Mouse (Mus musculus) G1E (cell line): ENCODE measurements at regions not wholly inside any gene's neighbourhood (a gene's known extent, or its start where the extent isn't known, plus 50 kb on each side); places are given as distances from the start of the nearest gene placed in this dataset.

Experiments used
- ATAC-seq: 2 replicates; pipeline ENCODE4 v1.8.0; 2016; ENCODE audit warnings: mild to moderate bottlenecking; ENCODE audit not compliant: insufficient number of reproducible peaks, poor library complexity, low FRiP score, severe bottlenecking; ENCODE audit errors: extremely low read depth
- DNase-seq: peaks from one replicate; pipeline ENCODE4 v3.0.0; 2012; ENCODE audit warnings: low spot score
- H3K27me3 ChIP-seq: 2 replicates; pipeline ENCODE4 v1.6.1; 2012; ENCODE audit warnings: mild to moderate bottlenecking, low read length, inconsistent platforms; ENCODE audit not compliant: insufficient read depth
- H3K36me3 ChIP-seq: replicated peaks from 2 replicates; pipeline ENCODE3; 2012; ENCODE audit warnings: mild to moderate bottlenecking, inconsistent platforms
- H3K4me1 ChIP-seq: 2 replicates; pipeline ENCODE4 v1.6.1; 2012; ENCODE audit warnings: low read depth, low read length, inconsistent platforms, mixed read lengths; ENCODE audit not compliant: insufficient read depth
- H3K4me3 ChIP-seq: 2 replicates; pipeline ENCODE4 v1.5.1; 2012; ENCODE audit warnings: low read depth, mild to moderate bottlenecking, inconsistent platforms, low read length, moderate library complexity, mixed read lengths
- H3K9me3 ChIP-seq: replicated peaks from 2 replicates; pipeline ENCODE4 v1.6.1; 2012; ENCODE audit warnings: inconsistent platforms
- CTCF ChIP-seq: IDR thresholded peaks from 2 replicates; pipeline ENCODE4 v1.5.1; 2012; ENCODE audit warnings: low read depth, low read length, inconsistent platforms, mixed read lengths
- GATA1 ChIP-seq: IDR thresholded peaks from 2 replicates; pipeline ENCODE4 v1.6.1; 2012; ENCODE audit warnings: borderline replicate concordance, low read length, inconsistent platforms, mixed read lengths
- GATA2 ChIP-seq: IDR thresholded peaks from 2 replicates; pipeline ENCODE4 v1.6.1; 2012; ENCODE audit warnings: low read depth, low read length, inconsistent platforms, borderline replicate concordance
- POLR2AphosphoS5 ChIP-seq: IDR thresholded peaks from 2 replicates; pipeline ENCODE4 v1.6.1; 2012; ENCODE audit warnings: low read depth, low read length, inconsistent platforms; ENCODE audit not compliant: insufficient replicate concordance
- TAL1 ChIP-seq: conservative IDR thresholded peaks from 2 replicates; pipeline ENCODE4 v1.6.1; 2012; ENCODE audit warnings: low read depth, low read length, inconsistent platforms, mixed read lengths

DNA sequence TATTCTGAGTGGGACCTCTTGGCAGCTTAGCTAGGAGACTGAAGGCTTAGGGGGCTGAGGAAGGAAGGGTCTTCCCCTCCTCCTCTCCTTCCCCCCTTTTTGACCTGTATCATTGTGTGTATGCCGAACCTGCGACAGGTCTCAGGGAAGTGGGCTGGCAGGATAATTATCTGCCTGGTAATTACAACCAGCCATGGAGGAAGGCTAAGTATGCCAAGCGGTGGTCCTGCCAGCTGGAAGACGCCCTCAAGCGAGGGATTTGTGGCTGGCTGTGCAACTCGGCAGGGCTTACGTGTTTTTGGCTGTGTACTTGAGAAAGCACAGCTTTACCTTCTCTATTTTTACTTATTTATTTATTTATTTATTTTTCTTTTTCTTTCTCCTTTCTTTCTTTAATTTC is 347.7 kb downstream of the Med13l start:
- H3K4me1 ChIP-seq: no peaks in the 10 kb centered on the region
- peaks cover 78% of the 10 kb centered on the region for H3K9me3 ChIP-seq
- no peak overlapping the region for H3K4me3 ChIP-seq
- no peaks in the 10 kb centered on the region for H3K27me3 ChIP-seq
- DNase-seq (no peak), ATAC-seq (no peak)
- H3K36me3 ChIP-seq: no peaks in the 10 kb centered on the region
- TF ChIP-seq GATA2: no peak
- no peak for TF ChIP-seq POLR2AphosphoS5

DNA sequence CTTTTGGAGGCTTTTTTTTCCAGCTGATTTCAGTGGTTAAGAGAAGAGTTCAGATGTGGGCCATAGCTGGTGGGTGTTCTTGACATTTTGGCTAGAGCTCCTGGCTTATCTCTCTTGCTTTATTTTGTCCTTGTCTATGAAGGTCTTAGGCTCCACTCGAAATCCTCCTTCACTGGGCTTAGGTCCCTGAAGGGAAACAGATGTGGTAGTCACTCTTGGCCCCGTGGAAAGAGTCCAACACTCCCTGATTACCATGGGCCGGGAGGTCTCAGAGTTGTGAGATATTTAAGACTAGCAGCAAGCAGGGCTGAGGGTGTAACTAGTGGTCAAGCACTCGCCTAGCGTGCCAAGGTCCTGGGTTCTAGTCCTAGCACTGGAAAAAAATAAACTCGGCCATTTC is 349.3 kb downstream of the Med13l start:
- DNase-seq (no peak), ATAC-seq (no peak)
- H3K9me3 ChIP-seq: peaks cover 78% of the 10 kb centered on the region
- no peaks in the 10 kb centered on the region for H3K36me3 ChIP-seq
- TF ChIP-seq CTCF: no peak
- TF ChIP-seq TAL1: no peak
- TF ChIP-seq GATA2: no peak
- TF ChIP-seq GATA1: no peak
- no peak for TF ChIP-seq POLR2AphosphoS5
- no peaks in the 10 kb centered on the region for H3K4me1 ChIP-seq
- H3K27me3 ChIP-seq: no peaks in the 10 kb centered on the region
- H3K4me3 ChIP-seq: no peak overlapping the region

DNA sequence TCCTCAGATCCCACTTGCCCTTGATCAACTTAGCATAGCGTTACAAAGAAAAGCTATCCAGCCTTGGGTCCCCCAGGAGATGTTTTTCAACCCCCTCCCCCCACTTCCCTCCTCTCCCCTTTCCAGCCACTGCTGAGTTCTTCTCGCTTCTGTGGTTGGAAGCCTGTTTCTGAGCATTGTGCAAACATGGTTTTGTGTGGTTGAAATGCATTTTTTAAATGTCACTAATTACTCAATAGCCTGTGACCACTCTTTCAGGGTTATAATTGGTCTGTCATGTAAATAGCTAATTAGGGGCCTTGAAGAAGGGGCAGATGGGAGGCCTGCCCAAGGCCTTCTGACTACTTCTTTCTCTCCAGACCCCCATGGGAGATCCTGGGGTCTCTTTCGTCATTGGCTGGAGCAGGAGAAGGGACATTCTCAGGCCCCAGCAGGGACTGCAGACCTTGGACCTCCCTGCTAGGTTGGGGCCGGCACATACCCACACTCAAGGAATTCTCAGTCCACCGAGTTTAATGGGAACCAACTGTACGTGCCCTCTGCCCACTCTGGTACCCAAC is 353.8 kb downstream of the Med13l start:
- DNase-seq (no peak), ATAC-seq (no peak)
- H3K27me3 ChIP-seq: no peaks in the 10 kb centered on the region
- no peaks in the 10 kb centered on the region for H3K4me1 ChIP-seq
- no peaks in the 10 kb centered on the region for H3K36me3 ChIP-seq
- no peak for TF ChIP-seq GATA1
- TF ChIP-seq POLR2AphosphoS5: no peak
- TF ChIP-seq CTCF: no peak
- no peak for TF ChIP-seq GATA2
- TF ChIP-seq TAL1: no peak
- no peak overlapping the region for H3K4me3 ChIP-seq
- peaks cover 61% of the 10 kb centered on the region for H3K9me3 ChIP-seq

DNA sequence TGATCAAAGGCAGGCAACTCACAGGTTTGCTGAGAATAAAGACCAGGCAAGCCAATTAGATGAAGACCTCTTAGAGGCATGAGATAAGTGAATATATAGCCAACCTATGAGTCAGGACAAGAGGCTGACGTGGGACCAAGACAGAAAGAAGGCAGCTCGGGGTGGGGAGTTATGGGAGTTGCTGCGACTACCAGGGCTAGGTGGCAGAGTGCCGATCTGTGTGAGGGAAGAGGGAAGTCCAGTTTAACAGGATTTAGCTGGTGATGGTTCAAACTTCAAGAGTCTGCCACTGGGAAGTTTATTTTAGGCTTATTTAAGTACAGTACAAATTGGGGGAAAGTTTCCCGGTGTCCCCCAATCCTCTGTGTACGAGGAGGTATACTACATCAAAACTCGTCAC is 362.9 kb downstream of the Med13l start:
- DNase-seq (no peak), ATAC-seq (no peak)
- Histone ChIP-seq H3K4me1 (no peaks in the 10 kb centered on the region), H3K4me3 (no peak overlapping the region), H3K36me3 (no peaks in the 10 kb centered on the region), H3K9me3 (peaks cover 76% of the 10 kb centered on the region), H3K27me3 (no peaks in the 10 kb centered on the region)
- TF ChIP-seq GATA2 (no peak), CTCF (no peak), GATA1 (no peak), TAL1 (no peak), POLR2AphosphoS5 (no peak)

DNA sequence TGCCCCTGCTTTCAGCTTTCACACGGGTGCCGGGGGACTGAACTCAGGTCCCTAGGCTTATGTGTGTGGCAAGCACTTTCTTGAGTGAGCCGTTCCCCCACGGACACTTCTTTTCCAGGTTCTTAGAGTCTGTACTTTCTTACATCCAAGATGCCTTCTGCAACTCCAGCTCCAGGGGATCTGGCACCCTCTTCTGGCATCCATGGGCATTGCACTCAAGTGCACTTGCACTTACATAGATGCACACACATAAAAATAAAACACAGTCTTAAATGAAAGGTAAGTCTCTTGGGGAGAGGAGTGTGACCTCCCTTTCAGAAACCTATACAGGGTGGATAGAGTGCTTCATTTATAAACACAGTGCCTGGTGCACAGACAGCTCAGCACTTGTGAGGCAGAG is 368.6 kb downstream of the Med13l start:
- H3K9me3 ChIP-seq: peaks cover 81% of the 10 kb centered on the region
- DNase-seq (no peak), ATAC-seq (no peak)
- TF ChIP-seq TAL1 (no peak), POLR2AphosphoS5 (no peak), GATA2 (no peak)
- H3K4me1 ChIP-seq: no peaks in the 10 kb centered on the region
- no peak overlapping the region for H3K4me3 ChIP-seq
- H3K36me3 ChIP-seq: no peaks in the 10 kb centered on the region
- no peaks in the 10 kb centered on the region for H3K27me3 ChIP-seq

DNA sequence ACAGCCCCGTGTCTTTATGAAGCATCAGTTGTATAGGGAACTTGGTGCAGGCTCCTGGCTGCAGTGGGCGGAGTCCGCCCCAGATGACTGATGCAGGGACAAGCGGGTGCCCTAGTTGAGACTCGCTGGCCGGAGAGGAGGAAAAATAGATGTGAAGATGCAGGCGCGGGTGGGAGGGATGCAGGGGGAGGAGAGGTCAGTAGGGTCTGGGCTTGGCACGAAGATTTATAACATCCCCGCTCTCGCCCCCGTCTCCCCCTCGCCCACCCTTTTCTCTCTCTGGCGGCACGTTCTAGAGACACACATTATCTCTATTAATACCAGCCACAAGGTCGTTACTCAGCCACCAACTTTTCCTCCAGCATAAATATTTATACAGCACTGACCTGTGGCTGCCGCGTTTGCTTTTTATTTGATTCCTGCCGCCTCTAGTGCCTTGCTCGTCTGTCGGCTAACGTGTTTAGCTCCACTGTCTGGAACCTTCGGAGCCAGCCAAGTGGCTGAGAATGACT is 369.6 kb downstream of the Med13l start:
- no peaks in the 10 kb centered on the region for H3K27me3 ChIP-seq
- ATAC-seq (no peak), DNase-seq (no peak)
- TF ChIP-seq POLR2AphosphoS5: no peak
- no peak for TF ChIP-seq GATA2
- TF ChIP-seq TAL1: no peak
- no peak for TF ChIP-seq GATA1
- no peak for TF ChIP-seq CTCF
- H3K36me3 ChIP-seq: no peaks in the 10 kb centered on the region
- H3K9me3 ChIP-seq: peaks cover 78% of the 10 kb centered on the region
- no peaks in the 10 kb centered on the region for H3K4me1 ChIP-seq
- no peak overlapping the region for H3K4me3 ChIP-seq
